Mouse (Mus musculus) liver, postnatal 0 days (tissue): ENCODE results near the gene Rpf1.

Experiments
- CTCF ChIP-seq: sonication (generic); IDR thresholded peaks from 2 replicates; pipeline ENCODE4 v1.5.1; 2016; ENCODE audit warnings: antibody characterized with exemption, low read depth
- EP300 ChIP-seq: IDR thresholded peaks from 2 replicates; pipeline ENCODE4 v1.6.1; 2016; ENCODE audit warnings: antibody characterized with exemption, low read depth, mild to moderate bottlenecking

DNA sequence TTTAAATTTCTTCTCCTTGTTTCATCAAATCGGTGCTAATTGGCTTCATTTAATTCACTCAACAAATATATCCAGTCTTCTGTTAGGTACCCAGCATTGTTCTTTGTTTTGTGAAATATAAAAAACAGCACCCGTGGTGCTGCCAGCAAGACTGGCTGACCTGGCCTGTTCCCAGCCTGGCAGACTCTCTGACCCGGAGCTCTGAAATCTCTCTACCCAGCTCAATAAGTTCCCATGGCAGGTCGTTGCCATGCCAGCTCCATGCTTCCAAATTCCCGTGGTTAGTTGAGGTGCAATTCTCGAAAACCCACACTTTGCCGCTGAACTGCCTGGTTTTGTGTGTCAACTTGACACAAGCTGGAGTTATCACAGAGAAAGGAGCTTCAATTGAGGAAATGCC is 33.6 kb upstream of the Rpf1 start:
- TF ChIP-seq CTCF (no peak), EP300 (no peak)
